Mouse (Mus musculus) neural tube, embryonic 11.5 days (tissue): ENCODE results near the gene Ostn. TPM values are rescaled to one million over a fixed set of nuclear protein-coding genes. Genes with fewer than 3 reads are reported as not detected.

Source experiments
- ATAC-seq: fragments of 200-750 bp; cut with Nextera tagmentation; 2 replicates; pipeline ENCODE4 v1.8.0; 2017; ENCODE audit warnings: moderate number of reproducible peaks, mild to moderate bottlenecking, moderate TSS enrichment, moderate library complexity; ENCODE audit not compliant: insufficient read depth, low FRiP score, low TSS enrichment
- DNase-seq: peaks from one replicate; pipeline ENCODE4 v3.0.0-alpha.2; 2015; ENCODE audit warnings: low spot score
- H3K27ac ChIP-seq: fragments of 300-500 bp; sonication (generic); 2 replicates; pipeline ENCODE4 v1.5.1; 2014; ENCODE audit warnings: low read depth, mild to moderate bottlenecking, low read length
- H3K27me3 ChIP-seq: fragments of 300-500 bp; sonication (generic); 2 replicates; pipeline ENCODE4 v1.6.1; 2014; ENCODE audit warnings: mild to moderate bottlenecking, low read length, mixed read lengths; ENCODE audit not compliant: control insufficient read depth, insufficient read depth
- H3K36me3 ChIP-seq: fragments of 300-500 bp; sonication (generic); 2 replicates; pipeline ENCODE4 v1.6.1; 2014; ENCODE audit warnings: mild to moderate bottlenecking, low read length, moderate library complexity, mixed read lengths; ENCODE audit not compliant: control insufficient read depth, insufficient read depth
- H3K4me1 ChIP-seq: fragments of 300-500 bp; sonication (generic); 2 replicates; pipeline ENCODE4 v1.6.1; 2014; ENCODE audit warnings: low read length, mixed read lengths; ENCODE audit not compliant: control insufficient read depth, insufficient read depth
- H3K4me2 ChIP-seq: fragments of 300-500 bp; sonication (generic); 2 replicates; pipeline ENCODE4 v1.6.1; 2014; ENCODE audit warnings: low read depth, mild to moderate bottlenecking, moderate library complexity
- H3K4me3 ChIP-seq: fragments of 300-500 bp; sonication (generic); 2 replicates; pipeline ENCODE4 v1.5.1; 2014; ENCODE audit warnings: low read depth, low read length
- H3K9ac ChIP-seq: fragments of 300-500 bp; sonication (generic); 2 replicates; pipeline ENCODE4 v1.6.1; 2014; ENCODE audit warnings: mild to moderate bottlenecking, low read length
- H3K9me3 ChIP-seq: fragments of 300-500 bp; sonication (generic); 2 replicates; pipeline ENCODE4 v1.6.1; 2016; ENCODE audit warnings: low read length; ENCODE audit not compliant: control insufficient read depth
- WGBS: fragments of 180-500 bp; shearing (Covaris S2); extraction: QIAGEN DNeasy Blood & Tissue Kit; methylation state at CpG from one replicate; pipeline ENCODE4 v1.1.7; 2014; 5-methylcytosine and 5-hydroxymethylcytosine counted together
- polyA plus RNA-seq: library from polyadenylated mRNA; unstranded; fragments of >200 nt; fragmentation: Nextera tagmentation; extraction: Ambion mirVana; gene quantifications from 2 replicates; pipeline ENCODE4 v1.2.1, GENCODE M21; 2014

Ostn gene
- polyA plus RNA-seq, 1 experiment from 2014 or later = not detected

DNA sequence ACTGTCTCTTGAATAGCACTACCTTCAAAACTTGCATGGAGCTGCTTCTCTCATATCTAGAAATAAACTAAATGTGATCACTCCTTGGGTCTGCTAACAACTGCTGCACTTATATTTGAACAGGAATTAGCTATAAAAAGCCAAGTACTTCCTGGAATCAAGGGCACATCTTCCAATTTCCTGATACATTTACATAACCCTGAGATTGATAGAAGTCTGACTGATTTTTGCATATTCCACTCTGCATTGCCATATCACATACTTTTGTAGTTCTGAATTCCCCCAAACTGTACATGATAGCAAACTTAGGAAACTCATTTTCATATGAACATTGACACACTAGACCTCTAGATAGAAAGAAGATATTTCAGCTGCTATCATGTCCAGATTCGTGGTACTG, 41.1 kb downstream of the Ostn start:
- no peak overlapping the region for H3K27ac ChIP-seq
- ATAC-seq (no peak), DNase-seq (no peak)
- WGBS = 84% methylated on average over 1 of the region's 1 CpGs
- no peaks in the 10 kb centered on the region for H3K9me3 ChIP-seq
- no peak overlapping the region for H3K4me3 ChIP-seq
- H3K36me3 ChIP-seq = no peaks in the 10 kb centered on the region
- H3K4me2 ChIP-seq = no peak overlapping the region
- no peaks in the 10 kb centered on the region for H3K27me3 ChIP-seq
- no peak overlapping the region for H3K9ac ChIP-seq
- H3K4me1 ChIP-seq = no peaks in the 10 kb centered on the region

DNA sequence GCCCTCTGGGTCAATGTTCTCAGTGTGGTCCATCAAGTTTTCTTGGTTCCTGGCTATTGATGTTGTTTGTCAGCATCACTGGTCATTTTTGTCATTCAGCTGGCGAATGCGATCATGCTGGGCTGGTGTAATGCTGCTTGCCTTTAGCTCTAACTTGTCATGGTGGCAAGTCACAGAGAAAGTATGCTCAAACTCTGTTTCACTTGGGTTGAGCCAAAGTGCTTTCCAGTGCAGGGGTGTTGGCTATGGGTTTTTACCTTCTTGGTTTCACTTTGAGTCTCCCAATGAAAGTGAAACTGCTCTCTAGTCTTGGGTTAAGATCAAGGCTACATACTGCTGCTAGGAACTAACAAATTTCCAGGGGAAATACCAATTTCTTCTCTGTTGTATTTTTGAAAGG, 41.9 kb downstream of the Ostn start:
- 94% methylated on average over 2 of the region's 2 CpGs for WGBS

DNA sequence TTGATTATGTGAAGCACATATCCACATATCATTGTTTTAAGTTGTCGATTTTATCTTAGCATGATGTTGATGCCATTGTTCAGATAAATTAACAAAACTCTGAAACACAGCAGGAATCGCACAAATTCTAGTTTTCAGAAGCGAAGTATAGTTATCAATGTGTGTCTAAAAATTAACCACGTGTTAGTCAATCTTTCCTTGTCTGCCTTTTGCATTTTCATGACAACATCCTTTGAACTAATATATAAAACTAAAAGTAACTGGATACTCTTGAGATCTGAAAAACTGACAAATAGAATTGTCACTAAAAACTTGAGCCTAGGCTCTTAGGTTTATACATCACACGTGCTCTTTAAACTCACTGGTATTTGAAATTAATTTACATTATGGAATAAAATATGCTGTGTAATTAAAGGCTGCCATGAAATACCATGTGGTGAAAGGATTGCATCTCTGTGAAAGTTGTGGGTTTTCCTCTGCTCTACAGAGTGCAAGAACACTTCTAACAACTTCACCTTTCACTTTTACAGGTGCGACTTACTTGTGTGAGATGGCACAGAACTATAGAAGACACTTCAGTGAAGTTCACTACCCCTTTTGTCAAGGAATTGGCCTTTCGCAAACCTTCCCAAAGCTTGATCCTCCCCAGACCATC, 42.7 kb downstream of the Ostn start:
- ATAC-seq (no peak), DNase-seq (no peak)
- 89% methylated on average over 7 of the region's 7 CpGs for WGBS
- Histone ChIP-seq H3K27me3 (no peaks in the 10 kb centered on the region), H3K9ac (no peak overlapping the region), H3K4me3 (no peak overlapping the region), H3K36me3 (no peaks in the 10 kb centered on the region), H3K27ac (no peak overlapping the region), H3K4me2 (no peak overlapping the region), H3K4me1 (no peaks in the 10 kb centered on the region), H3K9me3 (no peaks in the 10 kb centered on the region)

More for the DNA sequence above, 41.9 kb downstream of the Ostn start:
- no peaks in the 10 kb centered on the region for H3K36me3 ChIP-seq
- H3K4me2 ChIP-seq = no peak overlapping the region
- no peak for ATAC-seq
- H3K27ac ChIP-seq = no peak overlapping the region
- H3K9ac ChIP-seq = no peak overlapping the region
- H3K27me3 ChIP-seq = no peaks in the 10 kb centered on the region
- H3K4me3 ChIP-seq = no peak overlapping the region
- H3K9me3 ChIP-seq = no peaks in the 10 kb centered on the region
- no peaks in the 10 kb centered on the region for H3K4me1 ChIP-seq
- no peak for DNase-seq

DNA sequence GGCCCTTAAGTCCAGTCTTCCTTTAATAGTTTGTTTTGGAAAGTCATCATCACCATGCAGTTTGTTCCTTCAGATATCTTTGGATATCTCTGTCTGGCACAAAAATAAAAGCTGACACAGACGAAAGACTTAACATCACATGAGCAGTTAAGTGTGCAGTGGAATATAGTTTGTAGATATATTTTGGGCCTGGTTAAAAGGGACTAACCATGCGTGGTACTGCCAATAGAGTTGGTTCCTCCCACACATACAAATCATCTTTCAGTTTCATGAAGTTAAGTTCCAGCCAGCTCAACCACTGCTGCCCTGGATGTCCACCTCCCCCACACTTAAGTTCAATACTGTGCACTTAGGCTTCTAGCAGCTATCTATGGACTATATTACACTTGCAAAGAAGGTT, 47.2 kb downstream of the Ostn start:
- Histone ChIP-seq H3K9ac (no peak overlapping the region), H3K4me3 (no peak overlapping the region), H3K27me3 (no peaks in the 10 kb centered on the region), H3K9me3 (no peaks in the 10 kb centered on the region), H3K4me1 (no peaks in the 10 kb centered on the region), H3K4me2 (no peak overlapping the region), H3K36me3 (no peaks in the 10 kb centered on the region), H3K27ac (no peak overlapping the region)
- DNase-seq (no peak), ATAC-seq (no peak)
- 88% methylated on average over 2 of the region's 2 CpGs for WGBS

DNA sequence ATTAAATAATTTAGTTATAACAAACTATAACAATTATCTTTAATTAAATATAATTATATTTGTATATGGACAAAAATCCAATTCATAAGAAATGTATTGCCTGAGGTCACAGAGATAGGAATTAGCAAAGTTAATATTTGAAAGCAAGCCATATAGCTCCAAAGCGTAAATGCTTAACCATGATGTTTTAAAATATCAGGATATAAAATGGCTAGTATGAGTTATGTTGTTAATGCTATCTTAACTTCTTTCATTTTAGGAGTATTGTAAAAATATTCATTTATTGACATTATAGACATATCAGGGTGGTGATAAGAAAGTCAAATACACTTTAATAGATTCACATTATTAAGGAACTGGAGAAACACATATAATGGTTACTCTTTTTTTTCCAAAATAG, 52.8 kb downstream of the Ostn start:
- no peaks in the 10 kb centered on the region for H3K4me1 ChIP-seq
- no peak overlapping the region for H3K27ac ChIP-seq
- no peaks in the 10 kb centered on the region for H3K9me3 ChIP-seq
- H3K27me3 ChIP-seq = no peaks in the 10 kb centered on the region
- ATAC-seq = no peak
- no peak overlapping the region for H3K9ac ChIP-seq
- no peak for DNase-seq
- H3K36me3 ChIP-seq = no peaks in the 10 kb centered on the region
- 94% methylated on average over 1 of the region's 1 CpGs for WGBS
- no peak overlapping the region for H3K4me2 ChIP-seq
- no peak overlapping the region for H3K4me3 ChIP-seq

DNA sequence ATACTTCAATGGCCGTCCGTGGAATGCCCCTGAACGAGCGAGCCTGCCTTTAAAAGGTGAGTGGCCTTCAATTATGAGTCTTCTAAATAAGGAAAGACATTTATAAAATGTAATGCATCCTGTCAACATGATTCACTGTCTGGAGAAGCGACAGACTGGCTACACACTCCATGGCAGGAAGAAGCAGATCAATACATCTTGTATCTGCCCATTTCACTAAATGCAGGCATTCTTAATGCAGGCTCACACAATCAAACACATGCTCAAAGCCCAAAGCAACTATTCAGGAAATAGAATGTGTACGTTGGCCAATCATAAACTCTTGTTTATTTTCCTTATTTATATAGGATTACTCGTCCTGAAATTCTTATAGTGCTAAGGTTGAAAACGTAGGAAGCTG, 62.9 kb downstream of the Ostn start, which contains the start of gene Uts2b:
TSS of gene Uts2b (minus strand) at position 49 of the 400 bp plus-strand sequence.
- H3K36me3 ChIP-seq = no peaks in the 10 kb centered on the region
- no peaks in the 10 kb centered on the region for H3K4me1 ChIP-seq
- DNase-seq (no peak), ATAC-seq (no peak)
- WGBS = 81% methylated on average over 8 of the region's 8 CpGs
- no peak within 1 kb of the TSS for H3K4me2 ChIP-seq
- no peaks in the 10 kb centered on the region for H3K9me3 ChIP-seq
- no peak within 1 kb of the TSS for H3K4me3 ChIP-seq
- H3K27me3 ChIP-seq = no peaks in the 10 kb centered on the region
- H3K27ac ChIP-seq = no peak within 1 kb of the TSS
- no peak within 1 kb of the TSS for H3K9ac ChIP-seq

DNA sequence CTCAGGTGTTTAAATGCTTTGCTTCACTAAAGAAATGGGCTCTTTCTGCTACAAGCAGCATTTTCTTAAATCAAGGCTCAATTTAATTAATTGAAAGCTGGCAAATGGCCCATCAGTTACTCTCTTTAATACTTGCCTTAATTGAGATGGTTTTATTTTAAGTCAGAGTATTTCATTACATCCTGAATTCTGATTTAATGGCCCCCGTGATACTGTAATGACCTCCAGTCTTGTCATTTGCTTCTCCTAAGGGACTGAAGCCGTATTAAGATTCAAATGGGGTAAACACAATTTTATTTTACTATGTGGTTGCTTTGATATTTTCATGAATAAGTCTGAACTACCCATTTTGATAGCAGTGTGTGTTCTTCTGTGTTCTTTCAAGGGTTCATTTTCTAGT, 63.4 kb downstream of the Ostn start:
- Histone ChIP-seq H3K27me3 (no peaks in the 10 kb centered on the region), H3K9ac (no peak overlapping the region), H3K4me3 (no peak overlapping the region), H3K27ac (no peak overlapping the region), H3K4me1 (no peaks in the 10 kb centered on the region), H3K4me2 (no peak overlapping the region), H3K36me3 (no peaks in the 10 kb centered on the region), H3K9me3 (no peaks in the 10 kb centered on the region)
- 74% methylated on average over 2 of the region's 2 CpGs for WGBS
- no peak for ATAC-seq
- DNase-seq = no peak

DNA sequence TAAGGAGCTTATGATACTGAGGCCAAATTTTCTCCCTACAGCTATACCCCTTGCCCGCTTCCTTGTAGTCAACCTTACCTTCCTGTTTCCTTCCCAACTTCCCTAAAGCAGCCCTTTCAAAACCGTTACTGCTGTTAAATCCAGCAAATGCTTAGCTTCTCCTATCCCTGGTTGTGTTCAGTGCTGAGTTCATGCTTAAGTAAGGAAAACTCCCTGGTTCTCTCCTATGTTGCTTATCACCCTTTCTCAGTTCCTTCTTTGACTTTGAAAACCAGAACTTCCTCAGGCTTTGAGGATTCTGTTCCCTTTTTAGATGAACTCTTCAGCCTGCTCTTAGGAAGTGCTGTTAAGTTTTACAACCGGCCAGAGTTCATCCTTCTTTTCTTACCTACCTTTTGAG, 66.8 kb downstream of the Ostn start:
- H3K9me3 ChIP-seq = no peaks in the 10 kb centered on the region
- no peaks in the 10 kb centered on the region for H3K4me1 ChIP-seq
- no peaks in the 10 kb centered on the region for H3K27me3 ChIP-seq
- no peaks in the 10 kb centered on the region for H3K36me3 ChIP-seq
- no peak overlapping the region for H3K9ac ChIP-seq
- 76% methylated on average over 3 of the region's 3 CpGs for WGBS
- H3K27ac ChIP-seq = no peak overlapping the region
- H3K4me2 ChIP-seq = no peak overlapping the region
- H3K4me3 ChIP-seq = no peak overlapping the region
- DNase-seq = no peak
- ATAC-seq = no peak

DNA sequence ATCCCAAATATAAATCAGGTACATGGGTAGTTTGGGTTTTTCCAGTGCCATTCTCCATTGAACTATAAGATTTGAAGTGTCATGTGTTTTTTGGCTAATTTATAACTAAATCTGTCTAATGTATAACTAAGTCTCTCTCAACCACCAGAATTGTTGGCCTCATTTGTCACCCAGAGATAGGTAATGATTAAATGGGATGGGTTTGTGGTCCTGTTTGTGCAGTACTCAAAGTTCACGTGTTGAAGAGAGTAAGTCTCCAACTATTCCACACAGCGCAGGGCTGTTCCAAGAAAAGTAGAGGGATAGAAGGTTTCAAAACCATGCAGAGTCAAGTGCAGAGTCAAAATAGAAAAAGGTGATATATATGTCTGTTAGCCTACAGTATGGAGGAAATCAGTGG, 68.0 kb downstream of the Ostn start:
- WGBS = 85% methylated on average over 2 of the region's 2 CpGs
- no peak overlapping the region for H3K27ac ChIP-seq
- DNase-seq (no peak), ATAC-seq (no peak)
- no peak overlapping the region for H3K4me3 ChIP-seq
- H3K9ac ChIP-seq = no peak overlapping the region
- no peak overlapping the region for H3K4me2 ChIP-seq
- H3K36me3 ChIP-seq = no peaks in the 10 kb centered on the region
- no peaks in the 10 kb centered on the region for H3K9me3 ChIP-seq
- H3K27me3 ChIP-seq = no peaks in the 10 kb centered on the region
- no peaks in the 10 kb centered on the region for H3K4me1 ChIP-seq
